Mouse (Mus musculus) yolk sac, embryonic 10.5 days (tissue): ENCODE measurements around the gene Fndc10.
"Not testable (repeated sequence)": the region's sequence is repeated elsewhere in the genome, so short reads cannot be mapped to it uniquely, and the experiment has no call there.

Experiments
- DNase-seq: peaks from one replicate; pipeline ENCODE4 v3.0.0-alpha.2; 2017; ENCODE audit warnings: low spot score

Gene Fndc10

DNA sequence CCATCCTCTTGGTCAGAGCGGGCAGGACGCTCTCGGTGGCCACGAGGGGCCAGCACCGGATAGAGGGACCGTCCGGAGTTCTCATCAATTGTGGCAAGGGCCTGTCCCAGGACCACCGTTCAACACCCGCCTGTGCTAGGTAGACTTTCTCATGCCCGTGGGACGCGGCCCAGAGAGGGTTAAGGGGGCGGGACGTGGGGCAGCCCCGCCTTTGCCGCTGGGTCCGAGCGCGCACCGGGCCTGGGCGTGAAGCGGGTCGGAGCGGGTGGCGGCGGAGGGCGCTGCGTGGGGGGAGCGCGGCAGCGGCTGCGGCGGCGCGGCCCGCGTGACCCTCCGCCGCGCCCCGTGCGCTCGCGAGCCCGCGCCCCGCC, at the start of gene Fndc10:
Gene Fndc10 (plus strand): TSS at position 232 of the 371 bp plus-strand sequence.
- DNase-seq = no peak

DNA sequence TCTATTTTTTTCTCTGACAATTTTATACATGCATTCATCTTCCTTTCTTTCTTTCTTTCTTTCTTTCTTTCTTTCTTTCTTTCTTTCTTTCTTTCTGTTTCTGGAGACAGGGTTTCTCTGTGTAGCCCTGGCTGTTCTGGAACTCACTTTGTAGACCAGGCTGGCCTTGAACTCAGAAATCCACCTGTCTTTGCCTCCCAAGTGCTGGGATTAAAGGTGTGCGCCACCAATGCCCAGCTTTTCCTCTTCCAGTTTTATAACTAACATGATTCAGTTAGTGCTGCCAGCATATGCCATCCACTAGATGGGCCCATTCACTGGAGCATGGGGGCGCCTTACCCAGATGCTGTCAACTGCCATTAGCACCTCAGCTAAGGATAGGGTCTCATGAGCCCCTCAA, 48.8 kb upstream of the Fndc10 start, which contains the start of gene Gm10563:
Gene Gm10563 (minus strand): TSS at position 101 of the 400 bp plus-strand sequence.
- DNase-seq = not testable (repeated sequence)

DNA sequence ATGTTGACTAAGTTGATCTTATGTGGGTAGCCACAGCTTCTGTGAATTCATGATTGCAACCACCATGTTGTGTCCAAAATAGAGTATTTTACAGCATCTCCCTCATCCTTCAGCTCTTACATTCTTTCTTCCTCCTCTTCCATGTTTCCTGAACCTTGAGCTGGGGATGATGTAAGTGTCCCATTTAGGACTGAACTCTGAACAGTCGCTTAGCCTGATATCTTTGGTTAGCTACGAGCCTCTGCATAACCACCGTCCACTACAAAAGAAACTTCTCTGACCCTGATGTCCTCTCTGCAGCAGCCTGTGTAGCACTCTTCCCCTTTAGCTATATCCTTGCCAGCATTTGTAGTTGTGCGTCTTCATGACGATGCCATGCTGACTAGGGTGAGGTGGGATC, 48.4 kb upstream of the Fndc10 start:
- no peak for DNase-seq

DNA sequence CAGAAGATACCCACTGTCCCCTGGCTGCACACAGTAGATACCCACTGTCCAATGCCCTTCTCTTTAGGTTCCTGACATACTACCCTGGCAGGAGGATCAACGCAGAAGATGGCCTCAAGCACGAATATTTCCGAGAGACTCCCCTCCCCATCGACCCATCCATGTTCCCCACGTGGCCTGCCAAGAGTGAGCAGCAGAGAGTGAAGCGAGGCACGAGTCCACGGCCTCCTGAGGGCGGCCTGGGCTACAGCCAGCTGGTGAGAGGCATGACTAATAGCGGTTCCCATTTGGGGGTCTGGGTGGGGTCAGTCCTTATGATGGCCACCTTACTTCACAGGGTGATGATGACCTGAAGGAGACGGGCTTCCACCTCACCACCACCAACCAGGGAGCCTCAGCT, 44.8 kb upstream of the Fndc10 start:
- no peak for DNase-seq

DNA sequence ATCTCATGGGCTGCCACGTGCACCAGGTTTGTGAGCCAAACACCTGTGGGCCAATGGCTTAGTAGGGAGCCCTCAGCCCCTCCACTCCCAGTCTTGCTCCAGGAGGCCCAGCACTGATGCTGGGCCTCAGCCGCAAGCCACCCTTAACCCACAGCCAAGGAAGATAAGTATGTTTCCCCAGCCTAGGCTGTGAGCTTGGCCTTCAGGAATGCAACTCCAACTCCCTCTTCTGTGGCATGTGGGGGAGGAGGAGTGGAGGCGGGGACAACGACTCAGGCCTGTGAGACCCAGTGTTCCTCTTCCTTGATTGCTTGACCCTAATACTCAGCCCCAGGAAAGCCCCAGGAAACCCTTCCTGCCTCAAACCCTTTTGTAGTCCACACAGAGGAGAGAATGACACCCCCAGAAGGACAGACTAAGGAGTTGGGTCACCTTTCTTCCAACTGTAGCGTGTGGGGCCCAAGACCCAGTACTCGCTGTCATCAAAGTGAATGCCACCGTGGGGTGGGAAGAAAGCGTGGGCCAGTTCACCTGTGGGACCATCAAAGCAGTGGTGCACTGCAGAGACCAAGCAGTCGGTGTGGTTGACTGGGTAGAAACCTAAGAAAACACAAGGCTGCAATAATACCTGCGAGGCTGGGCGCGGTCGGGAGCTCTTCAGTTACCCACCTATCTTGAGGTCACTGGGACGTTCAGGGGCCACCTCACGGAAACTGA, 42.4 kb upstream of the Fndc10 start:
- DNase-seq = no peak

DNA sequence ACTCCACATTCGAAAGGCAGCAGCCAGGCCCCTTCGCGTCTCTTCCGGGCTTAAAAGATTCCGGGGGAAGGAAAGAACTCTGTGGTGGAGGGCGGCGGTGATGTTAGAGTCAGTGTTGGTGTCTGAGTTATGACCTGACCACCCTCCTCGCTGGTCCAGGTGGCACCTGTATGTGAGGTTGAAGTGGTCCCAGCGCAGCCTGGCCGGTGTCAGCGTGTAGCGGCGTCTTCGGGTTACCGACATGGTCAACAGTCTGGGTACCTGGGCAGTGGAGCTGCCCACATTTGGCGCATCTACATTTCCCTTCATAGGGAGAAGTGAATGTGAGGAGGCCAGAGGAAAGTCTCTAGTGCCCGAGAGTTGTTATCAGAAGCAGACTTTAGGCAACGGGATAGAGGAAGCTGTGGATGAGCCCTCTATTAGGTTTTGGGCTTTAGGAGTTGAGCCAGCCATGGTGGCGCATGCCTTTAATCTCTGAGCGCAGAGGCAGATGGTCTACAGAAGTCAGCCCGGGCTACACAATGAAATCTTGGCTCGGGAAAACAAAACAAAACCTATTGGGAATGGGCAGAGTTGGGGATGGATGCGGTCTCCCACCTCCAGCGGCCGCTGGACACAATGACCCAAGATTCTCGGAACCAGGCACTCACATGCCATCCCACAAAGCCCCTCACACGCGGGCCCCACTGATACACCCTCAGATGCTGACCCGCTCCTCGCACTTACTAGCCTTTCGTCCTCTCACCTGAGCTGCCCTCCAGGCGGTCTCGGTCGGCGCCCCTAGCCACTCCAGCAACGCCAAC, 41.7 kb upstream of the Fndc10 start:
- no peak for DNase-seq

DNA sequence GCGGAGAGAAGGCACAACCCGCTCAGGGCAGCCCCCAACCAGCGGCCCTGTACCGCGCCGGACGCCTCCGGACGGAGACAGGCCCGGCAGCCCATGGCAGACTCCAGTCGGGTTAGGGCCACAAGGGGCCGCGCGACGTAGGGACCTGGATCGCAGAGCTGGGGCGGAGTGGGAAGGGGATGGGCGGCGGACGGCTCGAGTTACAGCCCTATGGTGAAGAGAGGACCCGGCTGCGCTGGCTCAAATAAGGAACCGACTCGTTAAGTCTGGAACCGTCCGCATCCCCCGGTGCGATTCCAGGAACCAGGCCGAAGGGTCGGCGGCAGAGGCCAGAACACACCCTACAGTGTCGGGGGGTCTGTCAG, 41.1 kb upstream of the Fndc10 start, which contains the start of gene Mmp23:
Gene Mmp23 (minus strand): TSS at position 299 of the 365 bp plus-strand sequence.
- DNase-seq = peak; percentile 62

DNA sequence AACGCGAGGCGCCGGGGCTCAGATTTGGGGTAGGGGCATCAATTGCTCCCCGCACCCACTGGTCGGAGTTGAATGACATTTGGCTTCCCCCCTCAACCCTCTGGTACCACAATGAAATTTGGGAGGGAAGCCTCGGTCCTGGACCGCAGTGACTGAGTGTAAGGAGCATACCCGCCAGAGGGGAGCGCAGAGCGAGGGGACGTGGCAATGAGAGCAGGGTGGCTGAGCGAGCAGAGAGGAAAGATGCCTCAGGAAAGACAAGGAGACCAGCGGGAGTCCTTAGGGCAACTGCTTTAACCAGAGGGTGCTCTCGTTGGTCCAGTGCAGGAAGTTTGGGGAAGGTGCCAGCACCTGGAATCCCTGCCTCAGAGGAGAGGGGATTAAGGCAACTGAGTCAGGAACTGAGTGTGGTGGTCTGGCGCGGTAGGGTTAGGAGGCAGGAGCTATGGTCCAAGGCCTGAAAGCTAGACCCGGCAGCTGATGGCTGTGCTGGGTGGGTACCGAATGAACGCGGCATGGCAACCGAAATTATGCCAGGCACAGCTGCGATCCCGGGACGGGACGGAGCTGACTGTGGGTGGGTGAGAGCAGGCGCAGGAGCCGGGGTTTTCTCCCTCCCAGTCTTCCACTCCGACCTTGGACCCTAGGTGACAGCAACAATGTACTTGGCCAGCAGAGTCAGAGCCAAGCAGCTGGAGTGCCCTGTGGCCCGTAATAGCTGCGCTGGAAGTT, 40.5 kb upstream of the Fndc10 start:
- peak; percentile 33 for DNase-seq

DNA sequence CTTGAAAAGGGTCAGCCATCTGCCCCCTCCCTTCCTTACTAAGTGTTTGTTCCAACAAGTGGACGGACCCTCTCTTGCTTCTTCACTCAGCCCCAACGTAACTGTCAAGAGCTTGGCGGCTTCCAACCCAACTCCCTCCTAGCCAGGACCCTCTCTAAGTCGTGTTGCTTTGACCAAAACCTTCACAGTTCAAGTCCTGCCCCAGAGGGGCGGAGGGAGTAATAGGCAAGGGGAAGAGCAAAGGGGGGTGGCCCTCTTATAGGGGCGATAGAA, 40.0 kb upstream of the Fndc10 start:
- DNase-seq = no peak

DNA sequence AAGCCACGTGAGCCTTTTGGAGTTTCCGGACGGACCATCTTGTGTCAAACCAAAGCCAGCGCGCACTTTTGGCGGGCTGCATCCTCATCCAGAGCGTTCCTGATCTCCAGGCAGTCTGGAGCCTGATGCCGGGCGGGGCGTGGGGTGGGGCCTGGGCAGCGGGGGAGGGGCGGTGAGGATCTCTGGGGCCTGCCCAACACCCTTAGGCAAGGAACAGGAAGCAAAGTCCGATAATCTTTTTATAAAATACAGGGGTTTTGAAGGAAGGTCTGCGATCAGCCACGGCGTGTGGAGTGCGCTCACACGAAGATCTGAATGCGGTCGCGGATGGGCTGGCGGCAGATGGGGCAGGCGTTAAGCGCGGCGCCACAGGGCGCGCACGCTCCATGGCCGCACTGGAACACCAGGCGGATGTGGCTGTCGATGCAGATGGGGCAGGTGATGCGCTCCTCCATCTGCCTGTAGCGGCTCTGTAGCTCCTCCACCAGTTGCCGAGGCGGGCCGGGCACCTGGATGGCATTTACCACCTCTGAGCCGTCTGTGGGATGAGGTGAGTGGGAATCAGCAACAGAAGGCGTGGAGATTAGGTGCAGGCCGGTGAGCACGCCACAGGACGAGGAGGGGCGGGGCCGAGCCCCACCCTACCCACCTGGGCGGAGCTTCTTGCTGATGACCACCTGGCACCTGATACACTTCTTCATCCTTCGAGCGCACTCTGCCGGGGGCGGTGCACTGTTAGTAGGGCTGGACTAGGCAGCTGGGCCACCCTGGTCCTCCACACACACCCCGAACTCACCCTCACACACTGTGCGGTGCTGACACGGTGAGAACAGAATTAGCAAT, 39.5 kb upstream of the Fndc10 start:
- peak; percentile 80 for DNase-seq

DNA sequence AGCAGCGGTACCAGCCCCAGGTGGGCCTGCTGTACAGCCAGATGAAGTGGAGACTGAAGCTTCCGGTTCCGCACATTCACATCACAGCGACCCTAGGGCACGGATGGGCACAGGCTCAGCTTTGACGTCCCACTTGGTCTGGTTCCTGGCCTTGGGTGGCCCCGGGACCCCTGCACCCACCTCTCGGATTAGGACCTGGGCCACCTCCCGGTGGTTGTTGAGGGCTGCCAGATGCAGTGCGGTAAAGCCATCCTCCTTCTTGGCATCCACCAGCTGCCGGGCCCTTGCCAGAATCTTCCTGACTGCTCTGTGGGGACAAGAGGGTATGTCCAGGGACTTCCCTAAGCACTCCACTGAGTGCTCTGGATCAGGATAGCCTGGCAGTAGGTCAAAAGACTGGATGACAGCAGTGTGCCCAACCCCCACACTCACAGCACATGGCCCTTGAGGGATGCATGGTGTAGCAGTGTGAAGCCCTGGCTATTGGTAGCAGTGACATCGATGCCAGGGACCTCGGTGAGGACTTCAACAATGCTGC, 37.9 kb upstream of the Fndc10 start:
- no peak for DNase-seq

DNA sequence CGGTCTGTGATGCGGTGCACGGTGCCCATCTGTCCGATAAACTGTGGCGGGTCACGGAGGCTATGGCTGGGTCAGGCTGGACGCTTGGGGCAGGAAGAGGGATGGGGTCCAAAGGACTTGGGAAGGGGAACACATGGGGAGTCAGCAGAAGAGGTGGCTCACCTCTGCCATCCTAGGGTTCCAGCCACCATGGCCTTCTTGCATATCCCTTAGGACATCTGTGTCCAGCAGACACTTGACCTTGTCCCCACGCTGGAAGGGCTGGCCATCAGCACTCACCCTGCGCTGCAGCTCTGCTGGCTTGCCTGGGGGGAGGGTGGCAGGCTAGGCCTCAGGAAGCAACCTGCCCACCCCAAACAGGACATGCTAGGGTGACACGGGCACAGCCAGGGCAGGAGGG, 35.2 kb upstream of the Fndc10 start:
- DNase-seq = no peak

DNA sequence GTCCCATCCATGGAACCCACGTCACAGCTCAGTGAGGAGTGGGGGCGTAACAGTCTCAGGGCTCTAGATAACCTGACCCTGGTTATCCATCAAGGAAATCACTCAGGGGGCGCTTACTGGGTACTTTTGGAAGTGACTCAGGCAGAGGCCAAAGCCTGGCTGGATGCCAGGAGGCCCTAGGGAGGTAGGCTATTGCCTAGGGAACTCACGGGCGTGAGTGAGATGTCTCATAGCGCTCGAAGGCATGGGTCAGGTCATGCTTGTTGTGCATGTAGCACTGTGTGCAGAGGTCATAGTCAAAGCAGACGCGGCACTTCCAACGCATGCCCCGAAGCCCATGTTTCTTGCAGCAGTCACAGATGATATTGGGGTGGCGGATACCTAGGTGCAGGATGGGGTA, 33.5 kb upstream of the Fndc10 start:
- no peak for DNase-seq

DNA sequence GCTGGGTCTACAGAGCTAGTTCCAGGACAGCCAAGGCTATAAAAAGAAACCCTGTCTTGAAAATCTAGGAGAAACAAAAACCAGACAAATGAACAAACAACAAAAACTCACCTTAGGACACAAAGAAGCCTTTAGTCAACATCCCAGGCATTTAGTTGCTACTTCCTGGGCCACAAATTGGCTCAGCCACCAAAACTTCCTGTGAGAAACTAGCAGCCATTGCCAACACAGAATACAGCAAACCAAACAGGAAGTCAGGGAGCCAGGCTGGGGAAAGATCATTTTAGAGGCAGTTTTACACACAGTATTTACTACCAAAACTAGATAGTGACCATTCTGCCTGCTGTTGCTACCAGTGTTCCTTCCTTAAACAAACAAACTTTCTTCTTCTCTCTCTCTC, 27.2 kb upstream of the Fndc10 start:
- no peak for DNase-seq

DNA sequence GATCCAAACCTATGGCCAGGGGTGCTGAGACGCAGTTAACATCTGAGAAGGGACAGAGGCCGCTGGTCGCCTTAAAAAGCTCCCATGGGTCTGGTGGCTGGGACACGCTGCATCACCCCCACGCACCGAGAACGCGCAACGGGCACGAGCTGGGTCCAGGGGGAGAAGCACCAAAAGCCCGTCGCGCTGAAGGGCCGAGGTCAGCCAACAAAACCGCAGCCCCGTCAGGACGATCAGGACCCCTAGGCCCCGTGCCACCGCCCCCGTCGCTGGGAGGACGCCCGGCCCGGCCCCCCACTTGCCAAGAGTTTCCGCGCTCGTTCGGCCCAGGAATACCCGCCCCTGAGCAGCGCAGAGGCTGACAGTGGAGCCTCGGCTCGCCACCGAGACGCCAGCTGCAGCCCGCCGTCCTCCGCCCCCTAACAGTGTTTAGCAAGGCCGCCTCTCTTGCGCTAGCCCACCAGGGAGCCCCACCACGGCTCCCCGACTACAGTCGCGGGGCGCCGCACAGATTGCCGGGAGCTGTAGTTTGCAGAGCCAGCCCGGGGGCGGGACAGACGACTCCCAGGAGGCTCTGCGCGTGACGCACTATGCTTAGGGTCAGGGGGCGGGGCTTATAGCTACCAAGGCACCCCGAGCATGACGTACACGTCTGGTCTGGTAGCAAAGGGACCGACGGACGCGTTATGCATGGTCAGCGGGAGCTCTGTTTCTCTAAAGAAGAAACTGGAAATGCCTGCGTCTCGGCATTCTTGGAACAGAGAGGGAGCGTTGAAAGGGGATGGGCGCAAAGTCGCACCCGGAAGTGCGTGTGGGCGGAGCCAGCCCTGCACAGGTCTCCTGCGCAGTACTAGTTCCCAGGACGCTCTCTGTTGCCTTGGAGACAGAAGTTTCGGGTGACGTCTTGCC, 25.2 kb upstream of the Fndc10 start, which contains the start of gene Mib2:
Gene Mib2 (minus strand): TSS at position 510 of the 909 bp plus-strand sequence.
- DNase-seq = peak; percentile 96

DNA sequence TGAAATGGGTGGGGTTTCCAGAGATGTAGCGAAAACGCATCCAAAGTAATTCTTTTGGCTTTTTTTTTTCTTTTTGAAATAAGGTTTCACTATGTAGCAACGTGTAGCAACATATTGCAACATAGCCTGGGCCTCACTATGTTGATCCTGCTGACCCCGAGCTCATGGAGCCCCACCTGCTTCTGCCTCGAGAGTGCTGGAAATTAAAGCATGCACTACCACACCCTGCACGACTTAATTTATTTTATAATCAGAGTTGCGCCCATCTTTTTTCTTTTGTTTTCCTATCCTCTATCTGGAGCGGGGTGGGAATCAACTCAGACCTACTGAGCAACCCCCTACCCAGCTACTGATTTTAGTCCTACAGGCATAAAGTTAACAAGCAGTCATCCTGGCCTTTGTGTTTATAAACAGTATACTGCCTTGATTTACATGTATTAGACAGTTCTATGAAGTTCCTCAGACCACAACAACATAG, 24.5 kb upstream of the Fndc10 start:
- no peak for DNase-seq

DNA sequence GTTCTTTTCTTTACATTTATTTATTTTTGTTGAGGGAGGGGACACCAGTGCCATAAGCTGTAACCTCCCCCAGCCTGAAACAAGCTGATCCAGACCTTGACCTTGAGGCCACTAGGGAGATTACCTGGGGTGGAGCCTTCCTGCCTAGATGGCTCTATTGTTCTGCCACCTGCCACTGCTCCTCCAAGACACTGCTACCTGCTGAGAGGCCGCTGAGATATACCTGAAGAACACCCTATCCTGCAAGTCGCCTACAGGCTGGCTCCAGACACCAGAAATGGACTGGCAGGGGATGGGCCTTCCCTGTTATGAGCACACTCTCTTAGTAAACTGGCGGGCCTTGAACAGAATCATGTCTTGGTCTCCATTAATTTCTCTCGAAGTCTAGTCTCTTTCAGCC, 23.9 kb upstream of the Fndc10 start:
- DNase-seq = not testable (repeated sequence)

DNA sequence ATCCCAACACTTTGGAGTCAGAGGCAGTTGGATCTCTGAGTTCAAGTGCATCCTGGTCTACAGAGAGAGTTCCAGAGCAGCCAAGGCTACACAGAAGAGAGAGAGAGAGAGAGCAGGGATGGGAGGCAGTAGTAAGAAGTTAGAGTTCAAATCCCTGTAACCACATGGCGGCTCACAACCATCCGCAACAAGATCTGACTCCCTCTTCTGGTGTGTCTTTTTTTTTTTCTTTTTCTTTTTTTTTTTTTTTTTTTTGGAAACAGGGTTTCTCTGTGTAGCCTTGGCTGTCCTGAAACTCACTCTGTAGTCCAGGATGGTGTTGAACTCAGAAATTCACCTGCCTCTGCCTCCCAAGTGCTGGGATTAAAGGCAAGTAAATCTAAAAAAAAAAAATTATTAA, 22.1 kb upstream of the Fndc10 start:
- no peak for DNase-seq

DNA sequence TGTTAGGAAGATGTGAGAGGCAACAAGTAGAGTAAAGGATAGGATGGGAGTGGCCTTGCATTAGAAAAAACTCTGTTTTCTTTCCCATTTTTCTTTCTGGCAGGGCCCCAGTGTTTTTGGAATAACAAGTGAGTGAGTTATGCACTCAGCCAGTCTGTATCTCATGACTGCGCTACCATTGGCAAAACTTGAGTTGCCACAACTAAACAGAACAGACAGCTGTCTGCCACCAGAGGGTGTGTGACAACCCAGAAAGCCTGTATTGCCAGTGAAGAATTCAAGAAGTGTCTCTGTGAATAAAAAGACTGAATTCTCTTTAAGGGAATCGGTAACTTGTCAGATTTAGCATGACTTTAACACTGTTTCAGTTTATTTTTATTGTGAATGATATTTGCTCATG, 18.2 kb upstream of the Fndc10 start:
- DNase-seq = no peak

DNA sequence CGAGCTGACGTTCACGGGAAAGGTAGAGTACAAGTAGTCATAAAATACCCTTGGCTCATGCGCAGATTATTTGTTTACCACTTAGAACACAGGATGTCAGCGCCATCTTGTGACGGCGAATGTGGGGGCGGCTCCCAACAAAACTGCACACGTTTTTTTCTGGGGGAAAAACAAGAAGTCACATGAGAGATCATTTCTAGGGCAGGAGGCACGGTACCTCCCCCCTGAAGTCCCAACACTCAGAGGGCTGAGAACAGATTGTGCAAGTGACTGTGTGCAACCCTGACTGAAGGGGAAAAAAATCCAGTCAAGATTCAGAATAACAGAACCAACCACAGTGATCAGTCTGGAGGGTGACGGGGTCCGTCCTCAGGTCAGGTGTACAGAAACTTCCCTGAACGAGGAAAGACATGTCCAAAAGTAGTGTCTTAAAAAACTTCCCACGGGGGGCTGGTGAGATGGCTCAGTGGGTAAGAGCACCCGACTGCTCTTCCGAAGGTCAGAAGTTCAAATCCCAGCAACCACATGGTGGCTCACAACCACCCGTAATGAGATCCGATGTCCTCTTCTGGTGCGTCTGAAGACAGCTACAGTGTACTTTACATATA, 10.4 kb upstream of the Fndc10 start:
- DNase-seq = not testable (repeated sequence)
